Mouse (Mus musculus) E14TG2a.4 (cell line): ENCODE measurements around the gene Rps15.
"Not testable (repeated sequence)": the region's sequence is repeated elsewhere in the genome, so short reads cannot be mapped to it uniquely, and the experiment has no call there.

Source experiments
- H3K27me3 ChIP-seq: 2 replicates; pipeline ENCODE4 v1.6.1; 2014; ENCODE audit warnings: low read length, control low read depth; ENCODE audit not compliant: insufficient read depth
- H3K36me3 ChIP-seq: 2 replicates; pipeline ENCODE4 v1.6.1; 2014; ENCODE audit warnings: low read length, control low read depth; ENCODE audit not compliant: insufficient read depth
- H3K4me1 ChIP-seq: replicated peaks from 2 replicates; pipeline ENCODE4 v1.6.1; 2014; ENCODE audit warnings: low read depth, low read length, control low read depth
- H3K4me3 ChIP-seq: replicated peaks from 2 replicates; pipeline ENCODE4 v1.5.1; 2014; ENCODE audit warnings: mild to moderate bottlenecking, low read length
- H3K9me3 ChIP-seq: 2 replicates; pipeline ENCODE4 v1.6.1; 2014; ENCODE audit warnings: low read length, control low read depth
- CTCF ChIP-seq: conservative IDR thresholded peaks from 2 replicates; pipeline ENCODE4 v1.5.1; 2014; ENCODE audit warnings: low read length
- NANOG ChIP-seq: IDR thresholded peaks from 2 replicates; pipeline ENCODE4 v1.6.1; 2014; ENCODE audit warnings: borderline replicate concordance, low read length, mixed read lengths
- POU5F1 ChIP-seq: IDR thresholded peaks from 2 replicates; pipeline ENCODE4 v1.6.1; 2014; ENCODE audit warnings: low read length, borderline replicate concordance

Rps15 gene

DNA sequence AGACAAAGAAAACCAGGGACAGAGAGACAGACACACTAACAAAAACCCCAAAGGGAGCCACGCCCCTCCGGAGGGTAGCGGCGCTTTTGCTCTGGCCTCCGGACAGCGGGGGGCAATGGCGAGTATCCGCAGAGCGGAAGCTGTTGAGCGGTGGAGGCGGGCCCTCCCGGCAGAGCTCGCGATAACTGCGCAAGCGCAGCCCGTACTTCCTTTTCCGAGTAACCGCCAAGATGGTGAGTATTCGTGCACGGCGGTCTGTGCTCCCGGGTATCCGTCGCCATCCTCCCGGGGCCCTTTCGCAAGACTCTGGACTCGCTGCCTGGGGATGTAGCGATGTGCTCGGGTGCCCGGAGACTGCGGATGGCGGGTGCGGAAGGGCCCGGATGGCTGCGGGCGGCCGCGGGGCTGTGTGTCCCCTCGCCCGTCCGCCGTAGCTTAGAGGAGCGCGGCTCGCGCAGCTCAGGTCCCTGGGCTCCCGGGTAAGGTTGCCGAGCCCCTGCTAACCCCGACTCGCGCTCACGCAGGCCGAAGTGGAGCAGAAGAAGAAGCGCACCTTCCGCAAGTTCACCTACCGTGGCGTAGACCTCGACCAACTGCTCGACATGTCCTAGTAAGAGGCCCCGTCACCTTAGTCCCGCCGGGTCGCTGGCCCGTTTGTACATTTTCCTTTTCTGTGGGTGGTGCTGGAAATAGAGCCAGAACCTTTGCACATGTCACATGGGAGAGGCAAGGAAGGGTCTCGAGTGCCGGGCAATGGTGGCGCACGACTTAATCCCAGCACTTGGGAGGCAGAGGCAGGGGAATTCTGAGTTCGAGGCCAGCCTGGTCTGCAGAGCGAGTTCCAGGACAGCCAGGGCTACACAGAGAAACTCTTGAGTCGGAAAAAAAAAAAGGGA lies at the start of gene Rps15:
Gene Rps15, plus strand, starts transcription at position 203 of the 896 bp plus-strand sequence.
- peaks cover 7% of the 10 kb centered on the region for H3K27me3 ChIP-seq
- H3K4me3 ChIP-seq, result peak within 1 kb of the TSS; percentile 99
- TF ChIP-seq POU5F1 (no peak), CTCF (no peak), NANOG (no peak; the same call in 1 of the 2 replicates)
- peaks cover 75% of the 10 kb centered on the region for H3K4me1 ChIP-seq
- no peaks in the 10 kb centered on the region for H3K9me3 ChIP-seq
- peaks cover 43% of the 10 kb centered on the region for H3K36me3 ChIP-seq

DNA sequence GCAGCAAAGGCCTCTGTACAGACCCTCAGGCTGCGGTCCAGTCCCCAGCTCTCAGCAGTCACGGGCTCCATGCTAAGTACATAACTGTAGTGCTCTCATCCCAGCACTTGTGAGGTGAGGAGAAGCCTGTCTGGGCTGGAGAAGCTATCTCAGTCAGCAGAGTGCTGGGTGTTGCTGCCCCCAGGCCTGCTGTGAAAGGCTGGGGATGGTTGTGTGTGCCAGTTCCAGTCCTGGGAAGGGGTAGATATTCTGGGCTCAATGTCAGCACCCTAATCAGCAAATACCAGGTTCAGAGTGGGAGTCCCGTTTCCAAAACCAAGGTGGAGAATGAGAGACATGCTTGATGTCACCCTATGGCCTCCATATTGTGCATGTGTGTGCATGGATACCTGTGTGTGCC lies 49.6 kb upstream of the Rps15 start:
- no peak overlapping the region for H3K4me3 ChIP-seq
- TF ChIP-seq POU5F1 (no peak), NANOG (no peak), CTCF (no peak)
- no peaks in the 10 kb centered on the region for H3K9me3 ChIP-seq
- peaks cover 77% of the 10 kb centered on the region for H3K36me3 ChIP-seq
- H3K27me3 ChIP-seq, result no peaks in the 10 kb centered on the region
- H3K4me1 ChIP-seq, result peaks cover 49% of the 10 kb centered on the region

GRCm38 (mm10) chr10:80244791-80245399 lies 47.4 kb upstream of the Rps15 start:
- no peak for TF ChIP-seq POU5F1
- TF ChIP-seq NANOG, result no peak
- TF ChIP-seq CTCF, result no peak
- Histone ChIP-seq H3K27me3 (no peaks in the 10 kb centered on the region), H3K9me3 (no peaks in the 10 kb centered on the region), H3K36me3 (peaks cover 54% of the 10 kb centered on the region), H3K4me3 (no peak overlapping the region), H3K4me1 (peaks cover 41% of the 10 kb centered on the region)

DNA sequence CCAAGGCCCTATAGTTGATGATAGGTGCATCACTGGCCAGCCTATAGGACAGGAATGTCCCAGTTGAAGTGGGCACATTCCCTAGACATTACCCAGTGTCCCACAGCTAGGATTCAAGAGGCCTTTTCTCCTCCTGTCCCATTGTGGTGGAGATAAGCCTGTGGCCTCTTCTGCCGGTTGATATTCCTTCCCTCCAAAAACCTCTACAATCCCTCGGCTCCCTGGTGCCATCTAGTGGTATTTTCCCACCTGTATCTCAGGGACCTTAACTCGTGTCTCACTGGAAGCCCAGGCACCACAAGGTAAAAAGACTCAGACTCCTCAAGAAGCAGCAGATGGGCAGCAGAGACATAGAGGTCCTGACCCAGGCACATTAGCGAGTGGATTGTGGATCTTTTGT lies 46.7 kb upstream of the Rps15 start:
- no peaks in the 10 kb centered on the region for H3K9me3 ChIP-seq
- TF ChIP-seq NANOG (no peak), CTCF (peak; percentile 89)

DNA sequence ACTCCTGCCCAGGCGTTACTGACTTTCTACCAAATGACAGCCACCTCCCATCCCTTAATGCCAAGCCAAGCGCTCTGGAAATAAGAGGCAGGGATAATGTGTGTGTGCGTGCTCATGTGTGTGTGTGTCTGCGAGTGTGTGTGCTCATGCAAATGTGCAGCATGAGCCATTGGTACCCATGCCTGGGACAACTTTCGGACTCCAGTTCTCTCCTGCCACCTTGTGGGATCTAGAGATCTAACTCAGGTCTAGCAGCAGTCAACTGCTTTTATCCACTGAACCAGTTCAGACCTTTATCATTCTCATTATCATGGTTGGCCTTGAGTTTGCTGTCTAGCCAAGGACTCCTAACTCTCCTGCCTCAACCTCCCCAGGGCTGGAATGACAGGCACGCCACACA lies 44.4 kb upstream of the Rps15 start:
- Histone ChIP-seq H3K9me3 (no peaks in the 10 kb centered on the region), H3K27me3 (no peaks in the 10 kb centered on the region), H3K4me1 (peaks cover 50% of the 10 kb centered on the region), H3K36me3 (peaks cover 45% of the 10 kb centered on the region), H3K4me3 (peak overlapping the region; percentile 99; the same call in 1 of the 2 replicates)
- TF ChIP-seq NANOG (no peak), CTCF (0 out of 2 replicates have a peak, but pooled peaks have one; percentile 7)

More for the DNA sequence above, 46.7 kb upstream of the Rps15 start:
- Histone ChIP-seq H3K4me3 (no peak overlapping the region), H3K36me3 (peaks cover 47% of the 10 kb centered on the region), H3K4me1 (peaks cover 41% of the 10 kb centered on the region), H3K27me3 (no peaks in the 10 kb centered on the region)

GRCm38 (mm10) chr10:80248437-80248836 lies 43.8 kb upstream of the Rps15 start:
- peaks cover 53% of the 10 kb centered on the region for H3K4me1 ChIP-seq
- H3K9me3 ChIP-seq, H3K27me3 ChIP-seq: not testable (repeated sequence)
- peaks cover 45% of the 10 kb centered on the region for H3K36me3 ChIP-seq
- H3K4me3 ChIP-seq, result peak overlapping the region; percentile 99

DNA sequence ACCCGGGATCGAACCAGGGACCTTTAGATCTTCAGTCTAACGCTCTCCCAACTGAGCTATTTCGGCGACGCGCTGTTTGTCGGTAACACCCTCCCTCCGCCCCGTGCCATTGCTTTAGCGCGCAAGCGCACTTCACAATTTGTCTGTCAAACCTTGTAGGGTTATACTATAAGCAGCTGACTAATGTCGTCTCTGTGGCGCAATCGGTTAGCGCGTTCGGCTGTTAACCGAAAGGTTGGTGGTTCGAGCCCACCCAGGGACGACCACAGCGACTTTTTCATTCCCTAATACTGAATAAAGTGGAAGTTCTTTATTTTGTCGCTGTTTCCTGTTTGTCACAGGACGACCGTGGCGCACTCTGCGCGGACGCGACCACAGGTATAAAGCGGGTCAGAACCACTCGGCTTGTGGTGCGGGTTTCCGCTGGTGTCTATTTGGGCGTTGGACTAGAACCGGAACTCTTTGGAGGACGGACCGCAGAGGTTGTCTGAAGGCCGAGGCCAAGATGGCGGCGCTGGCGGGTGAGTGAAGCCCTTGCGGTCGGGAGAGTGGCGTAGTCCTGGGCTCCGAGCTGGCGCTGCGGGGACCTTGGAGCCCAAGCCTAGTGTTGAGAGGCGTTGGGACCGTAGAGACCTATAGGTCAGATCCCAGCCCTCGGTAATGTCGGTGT lies 43.1 kb upstream of the Rps15 start, which contains the start of gene Ndufs7:
Gene Ndufs7, plus strand, starts transcription at position 151 of the 670 bp plus-strand sequence.
- Histone ChIP-seq H3K27me3 (no peaks in the 10 kb centered on the region), H3K9me3 (no peaks in the 10 kb centered on the region), H3K4me1 (peaks cover 59% of the 10 kb centered on the region), H3K36me3 (peaks cover 45% of the 10 kb centered on the region), H3K4me3 (peak within 1 kb of the TSS; percentile 99)
- TF ChIP-seq POU5F1, result no peak
- no peak for TF ChIP-seq CTCF
- TF ChIP-seq NANOG, result no peak

DNA sequence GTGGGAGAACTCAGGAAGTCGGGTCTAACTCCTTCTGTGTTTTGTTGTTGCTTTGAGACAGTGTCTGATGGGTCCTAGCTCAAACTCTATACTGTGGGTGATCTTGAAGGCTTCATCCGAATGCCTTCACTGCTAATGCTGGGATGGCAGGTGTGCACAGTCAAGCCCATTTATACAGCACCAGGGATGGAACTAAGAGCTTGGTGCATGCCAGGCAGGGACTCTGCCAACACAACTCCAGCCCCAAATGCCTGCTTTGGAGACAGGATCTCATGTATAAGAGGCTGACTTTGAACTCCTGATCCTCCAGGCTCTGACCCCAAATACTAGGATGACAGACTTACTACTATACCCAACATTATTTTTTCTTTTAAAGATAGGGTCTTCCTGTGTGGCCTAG lies 42.2 kb upstream of the Rps15 start:
- peak overlapping the region; percentile 99 for H3K4me3 ChIP-seq
- peaks cover 66% of the 10 kb centered on the region for H3K4me1 ChIP-seq
- TF ChIP-seq CTCF, result no peak
- TF ChIP-seq NANOG, result no peak
- no peak for TF ChIP-seq POU5F1
- no peaks in the 10 kb centered on the region for H3K27me3 ChIP-seq
- no peaks in the 10 kb centered on the region for H3K9me3 ChIP-seq
- peaks cover 46% of the 10 kb centered on the region for H3K36me3 ChIP-seq
